Mouse (Mus musculus) lung, postnatal 14 days (tissue): Measurements from ENCODE around the gene Ifi214.
"Not testable (repeated sequence)": the region's sequence is repeated elsewhere in the genome, so short reads cannot be mapped to it uniquely, and the experiment has no call there.

Experiments
- DNase-seq: peaks from one replicate; pipeline ENCODE4 v3.0.0; 2021

Ifi214 gene

GRCm38 (mm10) chr1:173535791-173536190 is at the start of gene Ifi214:
TSS of gene Ifi214 (minus strand) at chr1:173535957.
- not testable (repeated sequence) for DNase-seq

DNA sequence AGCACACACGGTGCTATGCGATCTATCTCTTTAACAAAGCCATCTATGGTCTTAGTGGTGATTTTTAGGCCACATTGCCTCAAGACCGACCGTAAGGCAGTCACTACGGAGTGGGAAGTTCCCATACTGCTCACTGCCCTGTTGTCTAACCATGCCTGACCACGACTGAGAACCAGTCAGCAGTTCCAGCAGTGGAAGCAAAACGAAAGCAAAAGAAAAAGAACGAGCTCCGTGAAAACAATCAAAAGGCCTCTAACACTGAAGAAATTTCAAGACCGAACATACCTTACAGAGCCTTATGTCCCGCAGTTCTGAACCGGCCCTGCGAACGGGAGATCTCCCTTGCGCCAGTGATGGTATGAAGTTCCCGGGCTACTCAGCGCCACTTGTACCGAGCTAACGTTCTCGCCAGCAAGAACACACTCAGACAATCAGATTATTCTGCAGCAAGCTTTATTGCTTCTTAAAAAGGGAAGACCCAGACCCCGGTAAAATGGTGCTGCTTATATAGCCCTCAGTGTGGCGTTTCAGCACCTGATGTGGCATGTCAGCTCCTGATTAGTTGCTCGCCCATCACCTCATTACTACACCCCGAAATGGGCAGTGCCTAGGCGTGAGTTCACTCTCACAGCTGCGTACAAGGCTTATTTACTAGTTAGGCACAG is 44.3 kb upstream of the Ifi214 start:
- no peak for DNase-seq

- no peak for DNase-seq
These were observed 43.3 kb upstream of the Ifi214 start for GRCm38 (mm10) chr1:173579079-173579478.

DNA sequence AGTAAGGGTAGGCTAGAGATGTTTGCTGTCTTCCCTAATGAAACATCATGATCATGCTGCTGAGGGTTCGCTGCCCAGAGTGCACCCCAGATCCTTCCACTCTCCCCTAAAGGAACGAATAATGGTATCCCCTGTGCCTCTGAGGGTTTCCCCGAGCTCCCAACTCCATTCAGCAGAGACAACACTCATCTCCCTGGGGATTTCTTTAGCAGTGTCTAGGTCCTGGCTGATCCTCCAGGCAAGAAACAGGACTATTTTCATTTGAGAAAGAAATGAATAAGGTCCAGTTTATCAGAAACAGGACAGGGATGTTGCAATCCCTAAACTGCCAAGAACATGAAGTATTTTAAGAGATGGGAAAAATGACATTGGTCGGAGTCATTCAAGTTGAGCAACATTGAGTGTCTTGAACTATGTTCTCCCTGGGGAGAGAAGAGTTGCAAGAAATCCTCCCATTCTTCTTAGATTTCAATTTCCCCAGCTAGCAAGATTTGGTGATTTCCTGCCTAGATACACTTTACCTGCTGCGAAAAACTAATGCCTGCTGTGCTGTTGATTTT is 14.8 kb upstream of the Ifi214 start:
- not testable (repeated sequence) for DNase-seq

- DNase-seq, result not testable (repeated sequence)
These were observed 13.0 kb upstream of the Ifi214 start for GRCm38 (mm10) chr1:173548798-173549197.

GRCm38 (mm10) chr1:173521452-173521851 is 14.3 kb downstream of the Ifi214 start:
- no peak for DNase-seq

GRCm38 (mm10) chr1:173510595-173510994 is 25.2 kb downstream of the Ifi214 start:
- DNase-seq, result not testable (repeated sequence)

DNA sequence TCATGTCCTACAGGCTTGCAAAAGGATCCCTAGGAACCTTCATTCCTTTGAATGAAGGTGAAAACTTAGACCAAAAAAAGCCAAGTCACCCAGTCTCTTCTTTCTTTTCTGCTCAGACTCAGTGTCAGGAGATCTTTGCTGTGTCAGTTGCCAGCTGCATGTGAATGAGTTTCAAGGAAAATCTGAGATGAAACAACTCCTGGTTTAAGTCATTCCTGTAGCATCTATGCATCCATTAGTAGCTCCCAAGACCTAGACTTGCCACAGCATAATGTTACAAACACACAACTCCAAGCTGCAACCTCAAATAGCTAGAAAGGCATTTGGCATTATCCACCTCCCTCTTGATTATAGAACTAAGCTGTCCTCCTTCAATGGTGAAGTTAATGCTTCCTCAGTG is 44.3 kb downstream of the Ifi214 start:
- DNase-seq, result not testable (repeated sequence)

DNA sequence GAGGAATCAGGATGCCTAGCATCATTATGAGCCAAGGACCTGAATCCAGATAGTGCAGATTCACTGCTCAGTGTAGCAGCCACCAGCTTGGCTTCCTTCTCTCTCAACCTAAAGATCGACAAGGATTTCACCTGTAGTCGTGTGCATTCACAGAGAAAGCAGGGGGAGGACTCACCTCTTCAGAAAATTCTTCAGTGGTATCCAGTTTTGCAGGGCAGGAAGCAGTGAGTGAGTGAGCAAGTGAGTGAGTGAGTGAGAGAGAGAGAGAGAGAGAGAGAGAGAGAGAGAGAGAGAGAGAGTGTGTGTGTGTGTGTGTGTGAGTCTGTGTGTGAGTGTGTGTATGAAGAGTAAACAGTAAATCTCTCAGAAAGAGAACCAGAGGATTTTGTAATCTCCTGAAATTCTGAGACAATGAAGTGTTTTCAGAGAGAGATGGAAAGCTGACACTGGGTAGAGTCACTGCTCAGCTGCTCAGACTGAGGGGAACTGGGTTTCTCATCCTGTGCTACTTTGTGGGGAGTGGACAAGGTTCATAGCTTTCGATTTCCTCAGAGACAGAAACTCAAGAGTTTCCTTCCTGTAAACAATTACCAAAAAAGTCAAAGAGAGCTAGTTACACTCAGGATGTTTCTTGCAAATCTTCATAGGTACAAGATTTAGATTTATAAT is 44.8 kb downstream of the Ifi214 start, which contains the start of gene Ifi206:
Gene Ifi206, minus strand, starts transcription at position 230 of the 669 bp plus-strand sequence.
- DNase-seq, result not testable (repeated sequence)

DNA sequence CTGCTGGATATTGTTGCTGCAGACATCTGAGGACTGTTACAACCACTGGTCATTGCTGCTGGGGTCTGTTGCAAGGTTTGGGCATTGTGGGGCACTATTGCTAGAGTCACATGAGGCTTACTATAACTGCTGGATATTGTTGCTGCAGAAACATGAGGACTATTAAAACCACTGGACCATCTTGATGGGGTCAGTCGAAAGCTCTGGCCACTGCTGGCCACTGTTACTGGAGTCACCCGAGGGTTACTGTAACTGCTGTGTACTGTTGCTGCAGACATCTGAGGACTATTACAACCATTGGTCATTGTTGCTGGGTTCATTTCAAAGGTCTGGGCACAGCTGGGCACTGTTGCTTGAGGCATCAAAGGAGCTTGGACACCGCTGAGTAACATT is 54.6 kb downstream of the Ifi214 start:
- DNase-seq, result not testable (repeated sequence)

DNA sequence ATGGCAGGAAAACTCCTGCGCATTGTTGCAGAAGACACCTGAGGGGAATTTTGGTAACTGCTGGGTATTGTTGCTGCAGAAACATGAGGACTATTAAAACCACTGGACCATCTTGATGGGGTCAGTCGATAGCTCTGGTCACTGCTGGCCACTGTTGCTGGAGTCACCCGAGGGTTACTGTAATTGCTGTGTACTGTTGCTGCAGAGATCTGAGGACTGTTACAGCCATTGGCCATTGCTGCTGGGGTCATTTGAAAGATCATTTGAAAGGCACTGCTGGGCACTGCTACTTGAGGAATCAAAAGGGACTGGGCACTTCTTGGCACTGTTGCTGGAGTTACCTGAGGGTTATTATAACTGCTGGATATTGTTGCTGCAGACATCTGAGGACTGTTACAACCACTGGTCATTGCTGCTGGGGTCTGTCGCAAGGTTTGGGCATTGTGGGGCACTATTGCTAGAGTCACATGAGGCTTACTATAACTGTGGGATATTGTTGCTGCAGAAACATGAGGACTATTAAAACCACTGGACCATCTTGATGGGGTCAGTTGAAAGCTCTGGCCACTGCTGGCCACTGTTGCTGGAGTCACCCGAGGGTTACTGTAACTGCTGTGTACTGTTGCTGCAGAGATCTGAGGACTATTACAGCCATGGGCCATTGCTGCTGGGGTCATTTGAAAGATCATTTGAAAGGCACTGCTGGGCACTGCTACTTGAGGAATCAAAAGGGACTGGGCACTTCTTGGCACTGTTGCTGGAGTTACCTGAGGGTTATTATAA is 55.2 kb downstream of the Ifi214 start:
- not testable (repeated sequence) for DNase-seq
